Mouse (Mus musculus) skeletal muscle tissue, postnatal 0 days (tissue): Measurements from ENCODE around the gene Gm45062. TPM values are rescaled to one million over a fixed set of nuclear protein-coding genes. Genes with fewer than 3 reads are reported as not detected.

Experiments
- polyA plus RNA-seq: library from polyadenylated mRNA; unstranded; fragments of >200 nt; fragmentation: Nextera tagmentation; extraction: Ambion mirVana; gene quantifications from 2 replicates; pipeline ENCODE4 v1.2.1, GENCODE M21; 2015

The Gm45062 gene
- polyA plus RNA-seq = 2.0 and 2.7 TPM in 2 replicates

GRCm38 (mm10) chr6:8259004-8259666, at the start of gene Gm45062, which contains the start of the genes Rpa3 and Umad1:
Gene Gm45062, plus strand, starts transcription at chr6:8259450.
Gene Rpa3, minus strand, starts transcription at chr6:8259173.
Gene Umad1, plus strand, starts transcription at chr6:8259288.

GRCm38 (mm10) chr6:8509551-8509950, 250.3 kb downstream of the Gm45062 start, which contains the start of gene Glcci1:
Gene Glcci1, plus strand, starts transcription at chr6:8509600.

Other genes with a start within 250 kb of the Gm45062 start
- gene Col28a1, start 66.8 kb upstream of the Gm45062 start, polyA plus RNA-seq = 1.7 and 2.0 TPM in 2 replicates
- gene Mios, start 50.2 kb upstream of the Gm45062 start, polyA plus RNA-seq = 14.0 and 14.4 TPM in 2 replicates
- 63.3 and 70.3 TPM in 2 replicates for gene Rpa3, start 277 bp upstream of the Gm45062 start, polyA plus RNA-seq
- 12.7 and 13.0 TPM in 2 replicates for gene Umad1, start 162 bp upstream of the Gm45062 start, polyA plus RNA-seq